Mouse (Mus musculus): ENCODE data around the gene Ap3m1. TPM values are rescaled to one million over a fixed set of nuclear protein-coding genes. Genes with fewer than 3 reads are reported as not detected.

Ap3m1 gene
- polyA plus RNA-seq, 1 experiment = 0.28 TPM

- TF ChIP-seq TAL1 (IDR thresholded peaks at IDR 0.05; ENCODE audit: low read length) (no peak), GATA1 (IDR thresholded peaks at IDR 0.05; ENCODE audit: low read length) (no peak)
- Histone ChIP-seq H3K9me3 (ENCODE audit: control insufficient read depth, low read length) (no peaks in the 10 kb centered on the region), H3K27me3 (ENCODE audit: control insufficient read depth) (no peaks in the 10 kb centered on the region), H3K36me3 (ENCODE audit: control insufficient read depth) (peaks cover 91% of the 10 kb centered on the region), H3K4me1 (ENCODE audit: control insufficient read depth) (peaks cover 11% of the 10 kb centered on the region), H3K4me3 (replicated peaks) (no peak overlapping the region)
These were observed 18.0 kb downstream of the Ap3m1 start for GRCm38 (mm10) chr14:21034271-21034670.

GRCm38 (mm10) chr14:21031783-21032511, 20.4 kb downstream of the Ap3m1 start:
- Histone ChIP-seq H3K36me3 (ENCODE audit: control insufficient read depth) (peaks cover 86% of the 10 kb centered on the region), H3K4me1 (ENCODE audit: control insufficient read depth) (peaks cover 4% of the 10 kb centered on the region), H3K4me3 (replicated peaks) (no peak overlapping the region), H3K27me3 (ENCODE audit: control insufficient read depth) (no peaks in the 10 kb centered on the region), H3K9me3 (ENCODE audit: control insufficient read depth, low read length) (no peaks in the 10 kb centered on the region)
- TF ChIP-seq TAL1 (IDR thresholded peaks at IDR 0.05; ENCODE audit: low read length) (no peak), GATA1 (IDR thresholded peaks at IDR 0.05; ENCODE audit: low read length) (no peak)

- no peak overlapping the region for H3K4me3 ChIP-seq (replicated peaks)
- TF ChIP-seq GATA1 (IDR thresholded peaks at IDR 0.05; ENCODE audit: low read length) (no peak), TAL1 (IDR thresholded peaks at IDR 0.05; ENCODE audit: low read length) (no peak)
- H3K36me3 ChIP-seq (ENCODE audit: control insufficient read depth) = peaks cover 89% of the 10 kb centered on the region
These were observed 23.2 kb downstream of the Ap3m1 start for GRCm38 (mm10) chr14:21029025-21029659.

GRCm38 (mm10) chr14:21027542-21027941, 24.8 kb downstream of the Ap3m1 start:
- no peaks in the 10 kb centered on the region for H3K27me3 ChIP-seq (ENCODE audit: control insufficient read depth)
- H3K4me3 ChIP-seq (replicated peaks) = no peak overlapping the region
- TF ChIP-seq TAL1 (IDR thresholded peaks at IDR 0.05; ENCODE audit: low read length) (no peak), GATA1 (IDR thresholded peaks at IDR 0.05; ENCODE audit: low read length) (no peak)
- no peaks in the 10 kb centered on the region for H3K9me3 ChIP-seq (ENCODE audit: control insufficient read depth, low read length)
- peaks cover 87% of the 10 kb centered on the region for H3K36me3 ChIP-seq (ENCODE audit: control insufficient read depth)
- peaks cover 4% of the 10 kb centered on the region for H3K4me1 ChIP-seq (ENCODE audit: control insufficient read depth)

More at GRCm38 (mm10) chr14:21029025-21029659, 23.2 kb downstream of the Ap3m1 start:
- H3K9me3 ChIP-seq (ENCODE audit: control insufficient read depth, low read length) = no peaks in the 10 kb centered on the region
- H3K4me1 ChIP-seq (ENCODE audit: control insufficient read depth) = peaks cover 4% of the 10 kb centered on the region
- H3K27me3 ChIP-seq (ENCODE audit: control insufficient read depth) = no peaks in the 10 kb centered on the region

GRCm38 (mm10) chr14:21020435-21020834, 31.9 kb downstream of the Ap3m1 start:
- Histone ChIP-seq H3K9me3 (ENCODE audit: control insufficient read depth, low read length) (no peaks in the 10 kb centered on the region), H3K27me3 (ENCODE audit: control insufficient read depth) (no peaks in the 10 kb centered on the region), H3K4me1 (ENCODE audit: control insufficient read depth) (no peaks in the 10 kb centered on the region), H3K36me3 (ENCODE audit: control insufficient read depth) (peaks cover 86% of the 10 kb centered on the region), H3K4me3 (replicated peaks) (no peak overlapping the region)
- no peak for TF ChIP-seq TAL1 (IDR thresholded peaks at IDR 0.05; ENCODE audit: low read length)
- TF ChIP-seq GATA1 (IDR thresholded peaks at IDR 0.05; ENCODE audit: low read length) = no peak

GRCm38 (mm10) chr14:21018977-21019376, 33.3 kb downstream of the Ap3m1 start:
- TF ChIP-seq GATA1 (IDR thresholded peaks at IDR 0.05; ENCODE audit: low read length) = no peak
- TF ChIP-seq TAL1 (IDR thresholded peaks at IDR 0.05; ENCODE audit: low read length) = no peak
- Histone ChIP-seq H3K9me3 (ENCODE audit: control insufficient read depth, low read length) (no peaks in the 10 kb centered on the region), H3K4me3 (replicated peaks) (no peak overlapping the region), H3K27me3 (ENCODE audit: control insufficient read depth) (no peaks in the 10 kb centered on the region), H3K36me3 (ENCODE audit: control insufficient read depth) (peaks cover 80% of the 10 kb centered on the region), H3K4me1 (ENCODE audit: control insufficient read depth) (no peaks in the 10 kb centered on the region)

- Histone ChIP-seq H3K9me3 (ENCODE audit: control insufficient read depth, low read length) (no peaks in the 10 kb centered on the region), H3K4me3 (replicated peaks) (no peak overlapping the region), H3K4me1 (ENCODE audit: control insufficient read depth) (no peaks in the 10 kb centered on the region), H3K36me3 (ENCODE audit: control insufficient read depth) (peaks cover 73% of the 10 kb centered on the region), H3K27me3 (ENCODE audit: control insufficient read depth) (no peaks in the 10 kb centered on the region)
- TF ChIP-seq GATA1 (IDR thresholded peaks at IDR 0.05; ENCODE audit: low read length) (no peak), TAL1 (IDR thresholded peaks at IDR 0.05; ENCODE audit: low read length) (no peak)
These were observed 34.4 kb downstream of the Ap3m1 start for GRCm38 (mm10) chr14:21017871-21018270.

- no peak for TF ChIP-seq TAL1 (IDR thresholded peaks at IDR 0.05; ENCODE audit: low read length)
- TF ChIP-seq GATA1 (IDR thresholded peaks at IDR 0.05; ENCODE audit: low read length) = no peak
- Histone ChIP-seq H3K9me3 (ENCODE audit: control insufficient read depth, low read length) (no peaks in the 10 kb centered on the region), H3K36me3 (ENCODE audit: control insufficient read depth) (peaks cover 54% of the 10 kb centered on the region), H3K4me3 (replicated peaks) (no peak overlapping the region), H3K4me1 (ENCODE audit: control insufficient read depth) (no peaks in the 10 kb centered on the region), H3K27me3 (ENCODE audit: control insufficient read depth) (no peaks in the 10 kb centered on the region)
These were observed 38.4 kb downstream of the Ap3m1 start for GRCm38 (mm10) chr14:21013800-21014334.

GRCm38 (mm10) chr14:20999617-21000016, 52.7 kb downstream of the Ap3m1 start:
- TF ChIP-seq GATA1 (IDR thresholded peaks at IDR 0.05; ENCODE audit: low read length) (no peak), TAL1 (IDR thresholded peaks at IDR 0.05; ENCODE audit: low read length) (no peak)
- no peaks in the 10 kb centered on the region for H3K9me3 ChIP-seq (ENCODE audit: control insufficient read depth, low read length)
- peaks cover 32% of the 10 kb centered on the region for H3K36me3 ChIP-seq (ENCODE audit: control insufficient read depth)
- no peaks in the 10 kb centered on the region for H3K27me3 ChIP-seq (ENCODE audit: control insufficient read depth)
- H3K4me3 ChIP-seq (replicated peaks) = no peak overlapping the region
- peaks cover 14% of the 10 kb centered on the region for H3K4me1 ChIP-seq (ENCODE audit: control insufficient read depth)

All from erythroblast, embryonic 14.5 days (primary cell).